Mouse (Mus musculus): ENCODE data around the gene Klhdc3. TPM values are rescaled to one million over a fixed set of nuclear protein-coding genes. Genes with fewer than 3 reads are reported as not detected.

Klhdc3 gene
- total RNA-seq, 1 experiment from 2014 or later = 21.5 TPM

- peak; percentile 98 to 99 for ATAC-seq (replicated peaks in 1 of 2; ENCODE audit: insufficient read depth in 1 of 2, low FRiP score in 2 of 2, low TSS enrichment in 1 of 2, low read depth in 1 of 2, poor library complexity in 2 of 2, severe bottlenecking in 2 of 2)
Measured at GRCm38 (mm10) chr17:46704887-46705835, 24.4 kb upstream of the Klhdc3 start, which contains the start of gene Ppp2r5d. Gene Ppp2r5d (minus strand): TSS chr17:46705111.

- ATAC-seq (replicated peaks in 1 of 2; ENCODE audit: insufficient read depth in 1 of 2, low FRiP score in 2 of 2, low TSS enrichment in 1 of 2, low read depth in 1 of 2, poor library complexity in 2 of 2, severe bottlenecking in 2 of 2) = no peak
Measured at GRCm38 (mm10) chr17:46703971-46704886, 23.5 kb upstream of the Klhdc3 start.

GRCm38 (mm10) chr17:46702506-46702905 is 21.8 kb upstream of the Klhdc3 start:
- no peak for ATAC-seq (replicated peaks in 1 of 2; ENCODE audit: insufficient read depth in 1 of 2, low FRiP score in 2 of 2, low TSS enrichment in 1 of 2, low read depth in 1 of 2, poor library complexity in 2 of 2, severe bottlenecking in 2 of 2)

- ATAC-seq (replicated peaks in 1 of 2; ENCODE audit: insufficient read depth in 1 of 2, low FRiP score in 2 of 2, low TSS enrichment in 1 of 2, low read depth in 1 of 2, poor library complexity in 2 of 2, severe bottlenecking in 2 of 2) = no peak
Measured at GRCm38 (mm10) chr17:46702100-46702499, 21.4 kb upstream of the Klhdc3 start.

- ATAC-seq (replicated peaks in 1 of 2; ENCODE audit: insufficient read depth in 1 of 2, low FRiP score in 2 of 2, low TSS enrichment in 1 of 2, low read depth in 1 of 2, poor library complexity in 2 of 2, severe bottlenecking in 2 of 2) = no peak
Measured at GRCm38 (mm10) chr17:46701489-46701888, 20.8 kb upstream of the Klhdc3 start.

- ATAC-seq (replicated peaks in 1 of 2; ENCODE audit: insufficient read depth in 1 of 2, low FRiP score in 2 of 2, low TSS enrichment in 1 of 2, low read depth in 1 of 2, poor library complexity in 2 of 2, severe bottlenecking in 2 of 2) = no peak
Measured at GRCm38 (mm10) chr17:46699912-46700311, 19.2 kb upstream of the Klhdc3 start.

GRCm38 (mm10) chr17:46699245-46699644 is 18.5 kb upstream of the Klhdc3 start:
- ATAC-seq (replicated peaks in 1 of 2; ENCODE audit: insufficient read depth in 1 of 2, low FRiP score in 2 of 2, low TSS enrichment in 1 of 2, low read depth in 1 of 2, poor library complexity in 2 of 2, severe bottlenecking in 2 of 2) = no peak

GRCm38 (mm10) chr17:46698515-46698914 is 17.8 kb upstream of the Klhdc3 start:
- no peak for ATAC-seq (replicated peaks in 1 of 2; ENCODE audit: insufficient read depth in 1 of 2, low FRiP score in 2 of 2, low TSS enrichment in 1 of 2, low read depth in 1 of 2, poor library complexity in 2 of 2, severe bottlenecking in 2 of 2)

- ATAC-seq (replicated peaks in 1 of 2; ENCODE audit: insufficient read depth in 1 of 2, low FRiP score in 2 of 2, low TSS enrichment in 1 of 2, low read depth in 1 of 2, poor library complexity in 2 of 2, severe bottlenecking in 2 of 2) = no peak
Measured at GRCm38 (mm10) chr17:46694517-46695063, 13.9 kb upstream of the Klhdc3 start.

GRCm38 (mm10) chr17:46691390-46691789 is 10.7 kb upstream of the Klhdc3 start:
- ATAC-seq (replicated peaks in 1 of 2; ENCODE audit: insufficient read depth in 1 of 2, low FRiP score in 2 of 2, low TSS enrichment in 1 of 2, low read depth in 1 of 2, poor library complexity in 2 of 2, severe bottlenecking in 2 of 2) = no peak

- ATAC-seq (replicated peaks in 1 of 2; ENCODE audit: insufficient read depth in 1 of 2, low FRiP score in 2 of 2, low TSS enrichment in 1 of 2, low read depth in 1 of 2, poor library complexity in 2 of 2, severe bottlenecking in 2 of 2) = no peak
Measured at GRCm38 (mm10) chr17:46690665-46691064, 10.0 kb upstream of the Klhdc3 start.

GRCm38 (mm10) chr17:46685913-46686312 is 5.2 kb upstream of the Klhdc3 start:
- no peak for ATAC-seq (replicated peaks in 1 of 2; ENCODE audit: insufficient read depth in 1 of 2, low FRiP score in 2 of 2, low TSS enrichment in 1 of 2, low read depth in 1 of 2, poor library complexity in 2 of 2, severe bottlenecking in 2 of 2)

- ATAC-seq (replicated peaks in 1 of 2; ENCODE audit: insufficient read depth in 1 of 2, low FRiP score in 2 of 2, low TSS enrichment in 1 of 2, low read depth in 1 of 2, poor library complexity in 2 of 2, severe bottlenecking in 2 of 2) = no peak
Measured at GRCm38 (mm10) chr17:46682654-46683389, 2.1 kb upstream of the Klhdc3 start.

GRCm38 (mm10) chr17:46681466-46682118 is 878 bp upstream of the Klhdc3 start:
- no peak for ATAC-seq (replicated peaks in 1 of 2; ENCODE audit: insufficient read depth in 1 of 2, low FRiP score in 2 of 2, low TSS enrichment in 1 of 2, low read depth in 1 of 2, poor library complexity in 2 of 2, severe bottlenecking in 2 of 2)

GRCm38 (mm10) chr17:46679843-46680759 is 613 bp downstream of the Klhdc3 start:
- peak in 1 of 2 experiments; percentile 41; a peak in 2 of 4 replicates for ATAC-seq (replicated peaks in 1 of 2; ENCODE audit: insufficient read depth in 1 of 2, low FRiP score in 2 of 2, low TSS enrichment in 1 of 2, low read depth in 1 of 2, poor library complexity in 2 of 2, severe bottlenecking in 2 of 2)

- ATAC-seq (replicated peaks in 1 of 2; ENCODE audit: insufficient read depth in 1 of 2, low FRiP score in 2 of 2, low TSS enrichment in 1 of 2, low read depth in 1 of 2, poor library complexity in 2 of 2, severe bottlenecking in 2 of 2) = no peak
Measured at GRCm38 (mm10) chr17:46678911-46679310, 1.8 kb downstream of the Klhdc3 start.
